Mouse (Mus musculus) bone marrow, adult 2 months (tissue): ENCODE results near the gene Znhit2.

Experiments
- CTCF ChIP-seq: fragments of 200-500 bp; IDR thresholded peaks from 2 replicates; pipeline ENCODE4 v1.5.1; 2011; ENCODE audit warnings: low read length, control low read depth; ENCODE audit not compliant: control insufficient read depth, insufficient read depth
- POLR2A ChIP-seq: fragments of 200-500 bp; IDR thresholded peaks from 2 replicates; pipeline ENCODE4 v1.6.1; 2011; ENCODE audit warnings: low read depth, mild to moderate bottlenecking, control low read depth, low read length, borderline replicate concordance; ENCODE audit not compliant: control insufficient read depth

DNA sequence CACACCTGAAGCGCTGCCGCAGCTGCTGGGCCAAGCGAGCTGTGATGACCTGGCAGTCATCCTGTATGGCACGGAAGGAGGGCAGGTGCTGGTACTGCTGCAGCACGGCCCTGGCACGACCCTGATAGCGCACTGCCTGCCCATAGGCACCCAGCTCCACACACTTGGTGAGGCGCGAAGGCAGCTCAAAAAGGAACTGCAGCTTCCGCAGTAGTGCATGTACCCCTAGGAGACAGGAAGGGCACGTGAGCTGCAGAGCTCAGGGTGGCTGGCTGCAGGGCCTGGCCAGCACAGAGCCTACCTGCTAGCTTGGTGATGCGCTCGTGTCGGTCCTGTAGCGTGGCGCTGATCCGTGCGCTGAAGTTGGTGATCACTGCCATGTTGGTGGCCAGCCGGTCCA, 10.3 kb downstream of the Znhit2 start:
- TF ChIP-seq CTCF, result no peak
- peak; percentile 23; the same call in 1 of the 2 replicates for TF ChIP-seq POLR2A
